Mouse (Mus musculus) kidney, adult 2 months (tissue): ENCODE data around the gene Plin2.

ENCODE experiments used
- CTCF ChIP-seq: fragments of 200-500 bp; conservative IDR thresholded peaks from 2 replicates; pipeline ENCODE4 v1.5.1; 2011; ENCODE audit warnings: low read depth, mild to moderate bottlenecking, control low read depth, low read length, moderate library complexity, mixed read lengths; ENCODE audit not compliant: insufficient read depth, insufficient read length
- POLR2A ChIP-seq: fragments of 200-500 bp; IDR thresholded peaks from one replicate; pipeline ENCODE4 v1.6.1; 2011; ENCODE audit warnings: low read depth, low read length, control low read depth

- TF ChIP-seq CTCF (no peak), POLR2A (no peak)
Measured at GRCm38 (mm10) chr4:86683746-86684145, 13.9 kb upstream of the Plin2 start.
